Mouse (Mus musculus) CD8-positive naive resting alpha-beta T cell, adult 57 days (primary cell): ENCODE measurements around the gene Ift122. TPM values are rescaled to one million over a fixed set of nuclear protein-coding genes. Genes with fewer than 3 reads are reported as not detected.

Source experiments
- total RNA-seq: library from RNA; stranded (reverse); gene quantifications from one replicate; pipeline ENCODE4 v1.2.4, GENCODE M21; 2023

The Ift122 gene
- 2.8 TPM for total RNA-seq

DNA sequence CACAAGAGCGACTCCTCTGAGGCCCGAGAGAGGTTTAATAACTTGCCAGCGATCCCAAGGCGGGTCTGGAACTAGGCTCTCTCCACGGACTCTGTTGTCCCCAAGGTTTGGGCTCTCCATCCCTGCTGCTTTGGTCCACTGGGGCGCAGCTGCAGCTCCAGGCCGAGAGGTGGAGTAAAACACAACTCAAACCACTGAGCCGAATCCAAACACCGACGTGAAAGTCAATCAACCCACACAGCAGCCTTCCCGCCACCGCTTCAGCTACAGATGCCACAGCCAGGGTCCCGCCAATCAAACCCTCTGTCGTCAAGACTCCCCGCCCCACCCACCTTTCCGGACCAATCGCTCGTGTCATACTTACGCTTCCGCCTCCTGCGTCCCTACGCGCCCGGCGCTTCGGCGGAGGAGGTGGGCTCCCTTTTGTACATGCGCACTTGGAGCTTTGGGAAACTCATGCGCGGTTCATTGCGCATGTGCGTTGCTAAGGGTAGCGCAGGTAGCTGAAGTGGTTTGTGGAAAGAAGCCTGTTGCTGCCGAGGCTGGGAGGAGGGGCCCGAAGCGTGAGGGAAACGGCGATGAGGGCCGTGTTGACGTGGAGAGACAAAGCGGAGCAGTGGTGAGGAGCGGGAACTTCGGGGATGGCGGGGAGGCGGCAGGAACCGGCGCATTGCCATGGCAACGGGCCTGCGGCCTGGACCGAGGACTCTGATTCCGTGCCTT lies at the start of gene Ift122, which contains the start of gene Mbd4:
Ift122 (plus strand) TSS at position 380 of the 723 bp plus-strand sequence.
Mbd4 (minus strand) TSS at position 281 of the 723 bp plus-strand sequence.

DNA sequence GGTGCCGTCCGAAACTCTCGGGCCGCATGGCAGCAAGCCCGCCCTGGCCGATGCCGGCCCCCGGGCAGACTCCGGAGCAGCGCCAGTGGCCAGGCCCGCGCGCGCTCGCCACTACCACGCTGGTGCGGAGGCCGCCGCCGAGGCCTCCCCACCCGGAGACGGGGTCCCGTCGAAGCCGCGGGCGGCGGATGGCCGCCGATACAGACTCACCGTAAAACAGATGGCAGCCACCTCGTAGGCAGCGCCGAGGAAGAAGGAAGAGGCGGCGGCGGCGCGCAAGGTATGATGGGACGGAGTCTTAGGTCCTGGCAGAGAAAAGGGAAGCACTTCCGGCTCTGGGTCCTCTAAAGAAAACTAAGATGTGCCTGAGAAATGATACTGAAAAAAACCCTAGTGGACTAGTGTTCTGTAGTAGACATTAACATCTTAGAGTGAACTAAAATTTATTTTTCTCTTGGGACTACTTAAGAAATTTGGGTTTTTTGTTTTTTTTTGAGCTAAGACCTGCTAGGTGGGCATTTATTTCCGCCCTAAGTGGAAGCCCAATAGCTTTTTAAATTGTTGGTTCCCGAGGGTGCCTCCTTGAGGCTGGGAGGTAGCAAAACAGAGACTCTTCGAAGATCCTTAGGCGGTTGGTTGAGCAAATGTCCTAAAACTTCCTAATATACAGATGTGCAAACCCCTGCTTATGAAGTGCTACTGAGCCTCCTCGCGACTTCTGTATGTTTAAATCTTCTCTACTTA lies 44.6 kb upstream of the Ift122 start, which contains the start of gene Rpl32:
Rpl32 (minus strand) TSS at position 260 of the 744 bp plus-strand sequence.

DNA sequence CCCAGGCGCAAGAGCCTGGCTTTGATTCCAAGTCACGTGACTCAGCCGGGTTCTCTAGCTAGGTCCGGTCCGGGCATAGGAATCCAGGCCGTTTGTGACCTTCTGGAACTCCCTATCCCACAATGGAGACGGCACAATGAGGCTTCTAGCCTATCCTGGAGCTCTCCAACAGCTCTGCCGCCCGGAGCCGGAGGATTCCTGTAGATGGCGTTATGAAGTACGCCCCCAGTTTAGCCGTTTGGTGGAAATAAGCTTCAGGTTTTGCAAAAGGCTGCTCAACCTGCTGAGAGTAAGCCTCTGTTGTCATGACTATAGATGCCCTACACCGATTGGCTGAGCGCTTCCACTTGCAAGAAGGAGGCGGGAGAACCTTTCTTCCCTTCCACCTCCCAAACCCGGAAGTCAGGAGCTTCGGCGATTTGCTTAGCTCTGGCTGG lies 15.1 kb upstream of the Ift122 start, which contains the start of gene Efcab12:
Efcab12 (minus strand) TSS at position 252 of the 437 bp plus-strand sequence.

DNA sequence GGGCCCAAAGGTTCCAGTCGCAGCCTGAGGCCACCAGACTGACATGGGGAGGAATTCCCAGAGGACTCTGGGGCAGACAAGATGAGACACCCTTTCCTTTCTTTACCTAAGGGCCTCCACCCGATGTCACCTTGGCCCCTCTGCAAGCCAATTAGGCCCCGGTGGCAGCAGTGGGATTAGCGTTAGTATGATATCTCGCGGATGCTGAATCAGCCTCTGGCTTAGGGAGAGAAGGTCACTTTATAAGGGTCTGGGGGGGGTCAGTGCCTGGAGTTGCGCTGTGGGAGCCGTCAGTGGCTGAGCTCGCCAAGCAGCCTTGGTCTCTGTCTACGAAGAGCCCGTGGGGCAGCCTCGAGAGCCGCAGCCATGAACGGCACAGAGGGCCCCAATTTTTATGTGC lies 78.4 kb downstream of the Ift122 start, which contains the start of gene Rho:
Rho (plus strand) TSS at position 110 of the 400 bp plus-strand sequence.

DNA sequence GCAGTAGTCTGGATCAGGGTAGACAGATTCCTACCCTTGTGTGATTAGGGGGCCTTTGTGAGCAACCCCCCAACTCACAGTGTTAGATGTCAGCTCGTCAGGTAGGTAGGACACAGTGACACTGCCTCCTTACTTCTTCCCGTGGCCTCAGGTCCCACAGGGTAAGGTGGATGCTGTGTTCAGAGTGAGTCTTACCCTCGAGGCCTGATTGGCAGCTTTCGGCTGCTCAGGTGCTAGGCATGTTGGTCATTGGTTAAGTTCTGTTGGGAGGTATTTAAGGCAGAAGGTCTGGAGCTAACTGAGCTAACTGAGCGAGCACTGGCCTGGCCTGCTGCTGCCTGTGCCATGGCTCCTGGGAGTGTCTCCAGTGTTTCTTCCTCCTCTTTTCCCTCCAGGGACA lies 91.4 kb downstream of the Ift122 start, which contains the start of gene H1foo:
H1foo (plus strand) TSS at position 301 of the 400 bp plus-strand sequence.

Other genes starting within 250 kb of the Ift122 start
- 149 TPM for gene Raf1, start 176.8 kb upstream of the Ift122 start, total RNA-seq
- not detected for gene Tmem40, start 91.1 kb upstream of the Ift122 start, total RNA-seq
- gene Cand2, start 78.9 kb upstream of the Ift122 start, total RNA-seq: 5.6 TPM
- gene Rpl32, start 44.7 kb upstream of the Ift122 start, total RNA-seq: 3,642 TPM
- gene Efcab12, start 15.1 kb upstream of the Ift122 start, total RNA-seq: 0.52 TPM
- 8.5 TPM for gene Mbd4, start 99 bp upstream of the Ift122 start, total RNA-seq
- gene Rho, start 78.3 kb downstream of the Ift122 start, total RNA-seq: not detected
- gene H1foo, start 91.5 kb downstream of the Ift122 start, total RNA-seq: not detected
- gene Plxnd1, start 141.5 kb downstream of the Ift122 start, total RNA-seq: 13.2 TPM